Mouse (Mus musculus) testis, adult 2 months (tissue): ENCODE measurements around the gene Rabl3.

Source experiments
- CTCF ChIP-seq: fragments of 200-500 bp; IDR thresholded peaks from 2 replicates; pipeline ENCODE4 v1.5.1; 2012; ENCODE audit warnings: low read depth, mild to moderate bottlenecking, inconsistent platforms, low read length, moderate library complexity; ENCODE audit not compliant: control insufficient read depth, insufficient read depth, insufficient replicate concordance
- POLR2A ChIP-seq: fragments of 200-500 bp; IDR thresholded peaks from 2 replicates; pipeline ENCODE4 v1.6.1; 2012; ENCODE audit warnings: low read depth, mild to moderate bottlenecking, inconsistent platforms, low read length, moderate library complexity; ENCODE audit not compliant: control insufficient read depth

GRCm38 (mm10) chr16:37572117-37572754 lies 32.6 kb downstream of the Rabl3 start:
- TF ChIP-seq CTCF (no peak), POLR2A (no peak)
